Mouse (Mus musculus) liver, embryonic 13.5 days (tissue): Measurements from ENCODE around the gene Spata32. TPM values are rescaled to one million over a fixed set of nuclear protein-coding genes. Genes with fewer than 3 reads are reported as not detected.

Experiments
- ATAC-seq: fragments of 200-750 bp; cut with Nextera tagmentation; 2 replicates; pipeline ENCODE4 v1.8.0; 2017; ENCODE audit warnings: low read depth, mild to moderate bottlenecking, moderate number of reproducible peaks, moderate library complexity
- DNase-seq: peaks from one replicate; pipeline ENCODE4 v3.0.0; 2022
- H3K27ac ChIP-seq: fragments of 300-500 bp; sonication (generic); 2 replicates; pipeline ENCODE4 v1.5.1; 2015; ENCODE audit warnings: moderate library complexity, mild to moderate bottlenecking, inconsistent platforms
- H3K27me3 ChIP-seq: fragments of 300-500 bp; sonication (generic); 2 replicates; pipeline ENCODE4 v1.6.1; 2015; ENCODE audit warnings: mild to moderate bottlenecking, inconsistent platforms
- H3K36me3 ChIP-seq: fragments of 300-500 bp; sonication (generic); 2 replicates; pipeline ENCODE4 v1.6.1; 2015; ENCODE audit warnings: mild to moderate bottlenecking, inconsistent platforms
- H3K4me1 ChIP-seq: fragments of 300-500 bp; sonication (generic); replicated peaks from 2 replicates; pipeline ENCODE4 v1.6.1; 2015; ENCODE audit warnings: inconsistent platforms
- H3K4me2 ChIP-seq: fragments of 300-500 bp; sonication (generic); 2 replicates; pipeline ENCODE4 v1.6.1; 2015; ENCODE audit warnings: inconsistent platforms, mild to moderate bottlenecking, moderate library complexity
- H3K4me3 ChIP-seq: fragments of 300-500 bp; sonication (generic); replicated peaks from 2 replicates; pipeline ENCODE4 v1.5.1; 2015; ENCODE audit warnings: mild to moderate bottlenecking, inconsistent platforms
- H3K9ac ChIP-seq: fragments of 300-500 bp; sonication (generic); 2 replicates; pipeline ENCODE4 v1.6.1; 2015; ENCODE audit warnings: mild to moderate bottlenecking, inconsistent platforms
- H3K9me3 ChIP-seq: fragments of 300-500 bp; sonication (generic); replicated peaks from 2 replicates; pipeline ENCODE4 v1.6.1; 2016; ENCODE audit warnings: inconsistent platforms
- WGBS: fragments of 180-500 bp; shearing (Covaris S2); methylation state at CpG from one replicate; pipeline ENCODE4 v1.1.7; 2015; ENCODE audit not compliant: insufficient replicate concordance; 5-methylcytosine and 5-hydroxymethylcytosine counted together
- polyA plus RNA-seq: library from polyadenylated mRNA; unstranded; fragments of >200 nt; fragmentation: Nextera tagmentation; extraction: Ambion mirVana; gene quantifications from 2 replicates; pipeline ENCODE4 v1.2.1, GENCODE M21; 2015

Gene Spata32
- polyA plus RNA-seq, 1 experiment from 2014 or later: not detected

- H3K4me3 ChIP-seq: peak overlapping the region; percentile 50
- no peaks in the 10 kb centered on the region for H3K27me3 ChIP-seq
- ATAC-seq: peak; percentile 94
- H3K27ac ChIP-seq: peak overlapping the region; percentile 31
- H3K36me3 ChIP-seq: no peaks in the 10 kb centered on the region
- DNase-seq: peak; percentile 91
- peak overlapping the region; percentile 66 for H3K4me2 ChIP-seq
- no peaks in the 10 kb centered on the region for H3K9me3 ChIP-seq
- peak overlapping the region; percentile 61 for H3K9ac ChIP-seq
- WGBS: 5% methylated on average over 25 of the region's 25 CpGs
- H3K4me1 ChIP-seq: peaks cover 8% of the 10 kb centered on the region
Observed at GRCm38 (mm10) chr11:103158621-103159478, 59.4 kb downstream of the Spata32 start.

Other genes with a start within 250 kb of the Spata32 start
- 47.8 and 52.2 TPM in 2 replicates for gene Nmt1, start 190.2 kb downstream of the Spata32 start, polyA plus RNA-seq
- 29.9 and 37.3 TPM in 2 replicates for gene Dcakd, start 190.1 kb downstream of the Spata32 start, polyA plus RNA-seq
- 0.28 and 0.50 TPM in 2 replicates for gene Plcd3, start 116.8 kb downstream of the Spata32 start, polyA plus RNA-seq
- 60.4 and 62.2 TPM in 2 replicates for gene Acbd4, start 116.8 kb downstream of the Spata32 start, polyA plus RNA-seq
- gene Hexim1, start 102.2 kb downstream of the Spata32 start, polyA plus RNA-seq: 2.6 and 3.0 TPM in 2 replicates
- 6.3 and 7.7 TPM in 2 replicates for gene Hexim2, start 86.0 kb downstream of the Spata32 start, polyA plus RNA-seq
- 3.0 TPM in 2 replicates for gene Fmnl1, start 47.3 kb downstream of the Spata32 start, polyA plus RNA-seq
- not detected in 2 replicates for gene 1700023F06Rik, start 9.9 kb downstream of the Spata32 start, polyA plus RNA-seq
- gene Map3k14, start 49.0 kb upstream of the Spata32 start, polyA plus RNA-seq: 0.42 and 0.50 TPM in 2 replicates
- 1.6 and 1.8 TPM in 2 replicates for gene Arhgap27, start 145.3 kb upstream of the Spata32 start, polyA plus RNA-seq
- gene Plekhm1, start 194.3 kb upstream of the Spata32 start, polyA plus RNA-seq: 2.8 and 3.8 TPM in 2 replicates